Mouse (Mus musculus) fat pad, adult 2 months (tissue): ENCODE data around the gene Slc29a2.

Experiments
- DNase-seq: peaks from one replicate; pipeline ENCODE4 v3.0.0-alpha.2; 2011; ENCODE audit warnings: low read depth, low spot score; ENCODE audit errors: extremely low read depth

The Slc29a2 gene

GRCm38 (mm10) chr19:5026111-5026510 is 2.5 kb downstream of the Slc29a2 start:
- no peak for DNase-seq

GRCm38 (mm10) chr19:5032686-5033085 is 9.0 kb downstream of the Slc29a2 start:
- DNase-seq: no peak

- no peak for DNase-seq
Measured at GRCm38 (mm10) chr19:5036577-5036976, 12.9 kb downstream of the Slc29a2 start.

GRCm38 (mm10) chr19:5037678-5038571 is 14.3 kb downstream of the Slc29a2 start:
- no peak for DNase-seq

GRCm38 (mm10) chr19:5038709-5039156 is 15.1 kb downstream of the Slc29a2 start, which contains the start of the genes B4gat1 and AC124502.3:
Gene B4gat1, plus strand, starts transcription at chr19:5038826.
Gene AC124502.3, plus strand, starts transcription at chr19:5038891.
- DNase-seq: no peak

- no peak for DNase-seq
Measured at GRCm38 (mm10) chr19:5039301-5040114, 15.8 kb downstream of the Slc29a2 start.

GRCm38 (mm10) chr19:5040862-5041523 is 17.3 kb downstream of the Slc29a2 start, which contains the start of gene Brms1:
Gene Brms1, plus strand, starts transcription at chr19:5041354.
- DNase-seq: no peak

- no peak for DNase-seq
Measured at GRCm38 (mm10) chr19:5041588-5041987, 17.9 kb downstream of the Slc29a2 start.

- no peak for DNase-seq
Measured at GRCm38 (mm10) chr19:5045531-5045930, 21.9 kb downstream of the Slc29a2 start.

- no peak for DNase-seq
Measured at GRCm38 (mm10) chr19:5048138-5049056, 24.7 kb downstream of the Slc29a2 start.

- no peak for DNase-seq
Measured at GRCm38 (mm10) chr19:5049325-5049724, 25.7 kb downstream of the Slc29a2 start.

GRCm38 (mm10) chr19:5050047-5050905 is 26.6 kb downstream of the Slc29a2 start, which contains the start of gene Rin1:
Gene Rin1, plus strand, starts transcription at chr19:5050481.
- DNase-seq: peak; percentile 76

- DNase-seq: no peak
Measured at GRCm38 (mm10) chr19:5051031-5051430, 27.4 kb downstream of the Slc29a2 start.

- no peak for DNase-seq
Measured at GRCm38 (mm10) chr19:5051515-5051914, 27.9 kb downstream of the Slc29a2 start.

GRCm38 (mm10) chr19:5052166-5052822 is 28.6 kb downstream of the Slc29a2 start:
- no peak for DNase-seq

GRCm38 (mm10) chr19:5052853-5053252 is 29.2 kb downstream of the Slc29a2 start:
- DNase-seq: no peak

GRCm38 (mm10) chr19:5053909-5054308 is 30.2 kb downstream of the Slc29a2 start:
- DNase-seq: no peak

- DNase-seq: no peak
Measured at GRCm38 (mm10) chr19:5056251-5056650, 32.6 kb downstream of the Slc29a2 start.
